Mouse (Mus musculus) megakaryocyte, embryonic 14.5 days (primary cell): ENCODE measurements around the gene Ptges.

ENCODE experiments used
- FLI1 ChIP-seq: IDR thresholded peaks from 2 replicates; pipeline ENCODE4 v1.6.1; 2012; ENCODE audit warnings: low read length, inconsistent platforms, mixed read lengths
- GATA1 ChIP-seq: IDR thresholded peaks from 3 replicates; pipeline ENCODE4 v1.6.1; 2012; ENCODE audit warnings: mixed read lengths, low read length, inconsistent platforms, borderline replicate concordance

DNA sequence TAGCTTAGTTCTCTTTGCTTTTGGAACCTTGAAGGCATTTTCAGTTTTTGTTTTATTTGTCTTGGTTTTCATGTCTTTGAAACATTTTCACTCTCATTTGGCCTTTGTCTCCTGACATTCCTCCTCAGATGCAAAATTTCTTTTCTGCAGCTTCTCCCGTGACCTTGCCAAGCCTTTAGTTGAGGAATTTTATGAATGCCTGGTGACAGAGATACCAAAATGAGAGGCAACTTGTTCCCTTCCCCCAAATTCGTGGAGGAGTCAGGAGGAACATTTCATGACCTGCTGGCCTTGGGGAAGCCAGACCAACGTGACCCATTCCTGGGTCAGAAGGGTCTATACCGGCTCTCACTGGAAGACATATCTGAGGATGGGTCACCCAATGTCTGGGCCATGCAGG is 23.0 kb downstream of the Ptges start:
- TF ChIP-seq FLI1 (no peak), GATA1 (no peak)
